Mouse (Mus musculus) thymus, adult 2 months (tissue): ENCODE data around the gene Olfr648.

ENCODE experiments used
- CTCF ChIP-seq: fragments of 200-500 bp; IDR thresholded peaks from 2 replicates; pipeline ENCODE4 v1.5.1; 2012; ENCODE audit warnings: mild to moderate bottlenecking, control low read depth, low read length, moderate library complexity, borderline replicate concordance; ENCODE audit not compliant: control insufficient read depth, poor library complexity, insufficient read depth; ENCODE audit errors: extremely low read depth
- POLR2A ChIP-seq: fragments of 200-500 bp; IDR thresholded peaks from 2 replicates; pipeline ENCODE4 v1.6.1; 2012; ENCODE audit warnings: mild to moderate bottlenecking, low read length, control low read depth, moderate library complexity; ENCODE audit not compliant: control insufficient read depth, poor library complexity, insufficient read depth; ENCODE audit errors: extremely low read depth

GRCm38 (mm10) chr7:104175085-104175484, 8.1 kb downstream of the Olfr648 start:
- no peak for TF ChIP-seq POLR2A
- TF ChIP-seq CTCF = no peak
